Mouse (Mus musculus) gastrocnemius, adult 18-20 months (tissue): ENCODE measurements around the gene Eif6. TPM values are rescaled to one million over a fixed set of nuclear protein-coding genes. Genes with fewer than 3 reads are reported as not detected.
"Not testable (repeated sequence)": the region's sequence is repeated elsewhere in the genome, so short reads cannot be mapped to it uniquely, and the experiment has no call there.

Experiments
- DNase-seq: peaks from one replicate; pipeline ENCODE4 v3.0.0; 2021; ENCODE audit warnings: low spot score
- long read RNA-seq, 2 experiments: library from polyadenylated mRNA; stranded (forward); transcript quantifications; one replicate each; pipeline ENCODE4 v2.0.0; 2021
- total RNA-seq, 2 experiments: library from RNA; stranded (reverse); gene quantifications; 2 replicates each; pipeline ENCODE4 v1.2.3; 2021

Eif6 gene
- 10 to 100 TPM; 43.4 to 45.4 TPM for total RNA-seq
- long read RNA-seq, experiment 1, transcript Eif6-201 (6 exons, 1,500 nt), result major isoform, 69 of 72 reads
- long read RNA-seq, experiment 1, partial matches to known transcripts, result 2 of 72 reads
- long read RNA-seq, experiment 1, other reads (novel, unspliced or antisense), result 1 of 72 reads
- long read RNA-seq, experiment 2, transcript Eif6-201 (6 exons, 1,500 nt), result major isoform, 57 of 60 reads
- long read RNA-seq, experiment 2, partial matches to known transcripts, result 1 of 60 reads
- long read RNA-seq, experiment 2, other reads (novel, unspliced or antisense), result 2 of 60 reads

DNA sequence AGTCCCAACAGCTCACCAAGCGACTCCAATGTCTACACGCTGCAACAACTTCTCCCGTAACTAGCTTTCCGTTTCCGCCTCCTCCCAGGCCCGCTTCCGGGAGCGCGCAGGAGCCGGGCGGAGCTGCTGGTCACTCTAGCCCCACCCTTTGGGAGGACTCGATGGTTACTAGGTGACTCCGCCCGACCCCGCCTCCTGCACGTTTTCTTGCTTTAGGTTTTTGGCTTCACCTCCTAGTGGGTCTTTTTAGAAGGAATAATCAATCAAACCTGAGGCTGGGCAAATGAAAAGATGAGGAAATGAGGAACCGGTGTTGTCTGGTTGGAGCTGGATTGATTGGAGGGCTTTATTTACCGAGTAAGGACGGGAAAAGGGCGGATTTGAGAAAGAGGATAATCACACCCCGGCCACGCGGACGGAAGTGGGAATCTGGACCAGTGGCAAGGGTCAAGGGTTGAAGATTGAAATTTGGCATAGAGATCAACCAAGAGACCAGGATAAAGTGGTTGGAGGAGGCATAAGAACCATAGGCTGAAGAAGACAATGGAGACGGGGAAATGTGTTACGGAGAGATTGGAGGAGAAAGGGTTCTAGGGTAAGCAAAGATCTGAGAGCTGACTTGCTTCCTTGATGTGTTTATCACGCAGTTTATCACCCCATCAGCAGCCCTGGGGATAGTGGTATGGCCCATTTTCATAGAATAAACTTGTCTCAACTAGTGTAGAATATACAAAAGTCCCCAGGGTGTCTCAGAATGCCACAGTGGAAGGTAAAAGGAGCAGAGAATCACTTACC is at the start of gene Eif6:
TSS of gene Eif6 (minus strand) at position 296 of the 795 bp plus-strand sequence.
- peak; percentile 88 for DNase-seq

DNA sequence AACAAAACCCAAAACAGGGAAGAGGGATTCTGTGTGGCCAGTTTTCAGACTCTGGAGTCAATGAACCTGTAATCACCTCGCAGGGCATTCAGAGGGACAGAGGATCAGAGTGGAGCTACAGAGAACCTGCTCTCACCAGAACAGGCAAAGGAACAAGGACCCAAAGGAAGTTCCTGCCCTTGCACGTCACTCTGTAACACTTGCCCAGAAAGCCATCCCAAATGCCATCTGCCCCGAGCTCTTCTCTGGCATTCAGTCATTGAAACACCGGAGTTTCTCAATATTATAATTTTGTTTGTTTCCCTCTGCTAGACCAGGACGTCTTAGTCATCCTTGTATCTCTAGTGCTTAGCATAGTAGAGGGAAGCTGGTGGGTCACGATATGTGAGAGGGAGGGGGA is 46.9 kb upstream of the Eif6 start:
- no peak for DNase-seq

DNA sequence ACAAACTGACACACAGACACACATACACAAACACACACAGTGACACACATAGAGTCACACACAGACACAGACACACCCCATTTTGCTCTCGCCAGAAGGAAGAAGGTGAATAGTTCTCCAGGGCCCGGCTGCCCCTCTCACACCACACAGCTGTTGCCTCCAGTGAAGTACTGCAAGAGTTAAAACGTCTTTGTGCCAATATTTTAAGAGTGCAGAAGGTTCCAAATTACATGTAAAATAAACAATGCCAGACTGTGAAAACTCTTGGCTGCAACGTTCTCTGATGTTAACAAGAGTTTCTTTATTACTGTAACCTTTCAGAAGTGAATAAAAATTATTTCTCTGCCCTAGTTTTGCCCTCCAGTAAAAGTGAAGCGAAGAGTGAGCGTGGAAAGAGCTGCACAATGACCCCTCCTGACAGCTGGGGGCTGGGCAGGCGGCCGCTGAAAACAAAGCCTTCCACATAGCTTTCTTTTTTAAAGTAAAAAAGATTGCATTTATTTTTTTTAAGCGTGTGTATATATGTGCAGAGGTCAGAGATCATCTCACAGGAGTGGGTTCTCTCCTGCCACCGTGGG is 46.3 kb upstream of the Eif6 start:
- DNase-seq, result no peak

DNA sequence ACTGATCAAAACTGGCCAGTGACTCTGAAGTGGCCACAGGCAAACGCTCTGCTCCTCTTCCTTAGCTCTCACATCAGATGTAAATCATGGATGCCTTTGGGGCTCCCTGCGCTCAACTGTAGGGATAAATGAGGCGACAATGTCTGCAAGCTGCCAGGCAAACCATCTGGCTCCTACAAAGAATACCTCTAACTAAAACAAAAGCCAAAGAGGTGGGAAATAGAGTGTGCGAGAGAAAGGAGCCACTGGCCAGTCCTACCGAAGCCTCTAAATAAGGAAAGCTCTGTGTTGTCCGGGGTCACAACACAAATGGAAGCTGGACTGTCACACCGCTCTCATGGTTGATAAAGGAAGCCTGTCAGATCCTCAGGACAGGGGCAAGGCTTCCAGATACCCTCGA is 45.8 kb upstream of the Eif6 start:
- DNase-seq, result no peak

DNA sequence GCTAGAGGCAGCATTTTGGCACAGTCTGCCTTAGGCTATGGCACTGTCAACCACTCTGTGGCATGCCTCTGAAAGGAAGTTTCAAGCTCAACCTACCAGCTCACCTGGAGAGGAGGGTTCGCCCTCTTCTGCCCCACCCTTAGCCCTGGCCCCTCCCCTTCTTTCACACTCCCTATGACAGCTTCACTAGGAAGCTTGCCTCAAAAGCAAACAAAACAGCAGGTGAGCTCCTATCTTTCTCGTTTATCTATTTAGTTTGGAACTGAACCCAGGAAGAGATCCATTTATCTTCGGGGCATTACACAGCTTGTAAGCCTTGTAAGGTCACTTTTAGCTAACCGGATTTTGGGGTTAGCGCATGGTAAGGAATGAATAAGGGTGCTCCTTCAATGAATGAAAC is 43.0 kb upstream of the Eif6 start:
- DNase-seq, result no peak

DNA sequence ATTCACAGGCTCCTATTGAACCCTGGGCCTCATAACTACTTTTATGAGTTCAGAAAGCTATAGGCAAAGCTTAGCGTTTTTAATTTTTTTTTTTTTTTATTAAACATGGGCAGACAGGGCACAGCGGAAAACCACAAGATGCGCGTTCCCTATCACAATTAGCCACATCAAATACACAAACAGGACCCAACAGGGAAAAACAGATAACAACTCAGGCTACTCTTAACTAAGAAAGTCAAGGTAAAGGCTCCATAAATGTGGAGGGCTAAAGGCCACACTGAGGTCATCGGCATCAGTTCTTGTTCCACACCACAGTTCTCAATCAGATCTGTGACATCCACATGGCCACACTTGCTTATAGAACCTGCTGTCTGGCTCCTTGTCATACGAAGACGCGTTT is 41.6 kb upstream of the Eif6 start:
- DNase-seq, result no peak

DNA sequence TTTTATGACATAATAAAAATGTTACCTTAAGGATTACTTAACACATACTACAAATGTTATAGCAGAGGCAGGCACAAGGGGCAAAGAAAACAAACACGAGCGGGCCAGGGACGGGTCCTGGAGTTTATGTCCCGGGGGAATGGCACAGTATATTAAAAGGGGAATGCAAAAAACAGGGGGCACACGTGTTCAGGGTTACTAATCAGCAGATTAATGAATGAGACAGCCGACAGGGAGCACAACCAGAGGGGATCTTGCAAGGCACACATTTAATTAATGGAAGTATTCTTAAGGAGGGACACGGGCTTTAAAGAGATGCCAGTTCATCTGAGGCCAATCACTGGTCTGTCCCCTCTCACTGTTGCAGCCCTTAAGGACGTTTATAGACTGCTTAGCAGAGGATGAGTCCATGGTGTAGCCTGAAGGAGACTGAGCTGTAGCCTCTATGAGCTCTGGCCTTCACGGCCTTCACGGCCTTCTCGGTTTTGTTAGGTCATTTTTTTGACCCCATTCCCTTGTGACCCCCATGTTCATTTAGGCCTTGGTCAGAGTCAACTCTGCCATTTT is 36.7 kb upstream of the Eif6 start:
- no peak for DNase-seq

DNA sequence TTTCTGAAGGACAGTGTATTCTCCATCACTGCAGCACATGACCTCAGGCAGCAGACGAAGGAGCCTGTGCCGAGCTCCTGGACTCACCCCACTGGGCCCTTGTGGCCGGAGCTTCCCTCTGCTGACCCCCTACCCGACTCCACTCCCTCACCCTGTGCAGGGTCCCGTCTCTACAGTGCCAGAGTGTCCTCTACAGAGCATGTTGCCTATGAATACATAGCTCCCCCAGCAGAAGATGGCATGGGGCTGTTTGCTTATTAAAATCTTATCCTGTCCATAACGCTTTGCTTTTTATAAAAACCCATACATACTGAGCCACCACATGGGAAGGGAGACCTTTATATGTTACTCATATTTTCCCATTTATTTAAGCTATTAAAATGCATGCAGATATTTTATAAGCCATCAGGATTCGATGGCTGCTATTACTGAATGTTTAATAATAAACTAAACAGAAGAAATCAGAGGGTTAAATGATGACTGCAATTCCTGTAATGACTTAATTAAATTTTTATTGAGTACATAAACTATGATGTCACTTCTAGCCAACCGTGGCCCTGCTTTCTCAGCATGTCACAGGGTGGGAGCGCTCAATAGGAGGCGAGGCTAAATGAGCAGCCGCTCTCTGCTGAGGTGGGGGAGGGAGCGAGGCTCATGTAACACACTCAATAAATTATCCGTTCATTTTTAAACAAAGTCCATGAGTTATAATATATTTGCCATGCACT is 36.0 kb upstream of the Eif6 start:
- no peak for DNase-seq

DNA sequence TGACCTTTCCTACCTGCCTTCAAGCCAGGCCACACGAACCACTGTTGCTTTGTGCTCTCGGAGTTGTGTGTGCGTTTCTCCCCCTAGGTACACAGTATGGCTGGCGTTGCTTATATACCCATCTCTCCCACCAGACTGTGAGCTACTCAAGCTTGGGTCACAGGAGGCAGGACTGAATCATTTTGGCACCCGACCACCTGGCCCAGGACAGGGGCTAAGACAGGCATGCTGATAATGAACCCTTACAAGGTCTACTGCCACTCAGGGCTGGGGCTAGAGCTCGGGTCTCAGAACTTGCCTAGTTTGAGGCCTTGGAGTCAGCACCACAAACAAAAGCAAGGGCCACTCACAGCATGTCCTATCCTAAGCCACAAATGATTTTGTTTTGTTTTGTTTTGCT is 34.9 kb upstream of the Eif6 start:
- DNase-seq, result no peak

DNA sequence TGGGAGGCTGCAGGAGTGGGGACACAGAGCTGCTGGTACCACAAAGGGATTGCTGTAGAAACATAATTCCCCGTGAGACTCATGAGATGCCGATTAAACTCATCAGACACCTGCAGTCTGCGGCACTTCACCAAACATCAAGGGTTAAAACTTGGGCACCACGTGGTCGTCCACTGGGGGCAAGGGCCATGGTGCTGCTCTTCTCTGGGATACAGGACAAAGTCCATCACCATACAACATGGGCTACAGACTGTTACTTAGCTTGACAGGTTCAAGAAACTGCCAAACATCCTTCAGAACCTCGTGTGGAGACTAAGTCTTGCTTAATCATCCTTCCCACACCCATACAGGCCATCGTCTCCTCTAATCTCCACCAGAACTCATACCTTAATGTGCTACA is 33.4 kb upstream of the Eif6 start:
- DNase-seq, result no peak

DNA sequence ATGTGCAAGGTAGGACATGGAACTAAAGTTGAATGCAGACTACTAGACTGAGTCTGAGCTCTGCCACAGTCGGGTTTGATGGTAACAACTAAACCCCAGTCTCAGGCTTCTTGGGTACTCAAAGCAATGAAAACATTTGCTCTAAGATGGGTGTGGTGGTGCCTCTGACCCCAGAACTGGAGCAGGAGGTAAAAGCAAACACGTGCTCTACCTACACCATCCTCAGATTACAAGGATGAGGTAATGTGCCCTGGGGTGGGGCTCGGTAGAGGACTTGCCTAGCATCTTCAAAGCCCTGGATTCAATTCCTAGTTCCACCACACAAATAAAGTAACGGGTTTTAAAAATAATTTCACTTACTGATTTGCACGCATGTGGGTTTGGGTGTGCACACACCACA is 25.8 kb upstream of the Eif6 start:
- DNase-seq, result no peak

DNA sequence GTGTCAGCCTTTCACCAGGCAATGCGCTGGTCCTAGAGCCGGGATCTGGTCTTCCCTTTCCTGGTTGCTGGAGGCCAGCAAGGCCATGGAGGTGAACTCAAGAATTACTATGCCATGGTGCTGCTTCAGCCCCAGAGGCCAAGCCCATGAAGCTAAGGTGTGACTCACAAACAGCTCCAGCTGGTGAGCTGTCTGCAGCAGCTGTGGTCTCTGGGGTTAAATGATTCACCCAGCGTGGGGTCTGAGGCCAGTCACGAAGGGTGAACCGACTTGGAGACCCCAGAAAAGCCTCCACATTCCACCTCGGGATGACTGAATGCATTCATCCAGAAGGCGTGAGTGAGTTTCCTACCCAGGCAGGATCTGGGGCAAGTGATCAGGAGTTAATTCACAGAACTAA is 23.4 kb upstream of the Eif6 start:
- no peak for DNase-seq

DNA sequence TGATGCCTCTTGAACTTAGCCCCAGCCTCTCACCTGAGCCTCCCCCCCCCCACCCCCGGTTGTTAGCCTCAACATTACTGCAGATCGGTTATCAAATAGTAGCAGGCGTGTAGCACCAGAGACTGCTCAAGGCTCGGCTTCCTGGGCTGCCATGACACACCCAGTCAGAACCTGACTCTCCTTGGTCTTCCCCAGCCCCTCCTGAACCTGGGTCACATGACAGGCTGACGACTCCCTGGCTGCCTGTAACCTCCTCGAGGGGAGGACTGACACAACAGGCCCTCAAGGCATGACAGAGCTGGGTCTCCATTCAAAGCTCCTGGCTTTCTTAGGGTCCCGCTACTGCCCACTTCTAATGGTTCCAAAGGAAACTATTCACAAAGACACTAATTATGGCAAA is 22.7 kb upstream of the Eif6 start:
- no peak for DNase-seq

DNA sequence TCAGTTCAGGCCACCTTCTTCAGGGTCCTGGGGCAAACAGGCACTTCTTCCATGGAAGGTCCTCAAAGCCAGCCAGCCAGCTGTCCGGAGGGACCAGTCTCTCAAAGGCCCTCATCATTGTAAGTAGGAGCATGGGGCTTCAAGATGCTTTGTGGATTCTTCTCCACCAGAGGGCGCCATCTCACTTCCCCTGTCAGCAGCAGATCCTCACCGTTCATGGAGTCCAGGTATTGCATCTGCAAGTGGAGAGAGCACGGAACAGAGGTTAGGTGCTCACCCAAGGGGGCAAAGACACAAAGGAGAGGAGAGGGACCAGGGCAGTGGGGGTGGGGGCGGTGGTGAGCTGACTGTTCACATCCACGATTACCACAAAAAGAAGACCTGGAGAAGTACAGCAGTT is 21.6 kb upstream of the Eif6 start:
- peak; percentile 81 for DNase-seq

DNA sequence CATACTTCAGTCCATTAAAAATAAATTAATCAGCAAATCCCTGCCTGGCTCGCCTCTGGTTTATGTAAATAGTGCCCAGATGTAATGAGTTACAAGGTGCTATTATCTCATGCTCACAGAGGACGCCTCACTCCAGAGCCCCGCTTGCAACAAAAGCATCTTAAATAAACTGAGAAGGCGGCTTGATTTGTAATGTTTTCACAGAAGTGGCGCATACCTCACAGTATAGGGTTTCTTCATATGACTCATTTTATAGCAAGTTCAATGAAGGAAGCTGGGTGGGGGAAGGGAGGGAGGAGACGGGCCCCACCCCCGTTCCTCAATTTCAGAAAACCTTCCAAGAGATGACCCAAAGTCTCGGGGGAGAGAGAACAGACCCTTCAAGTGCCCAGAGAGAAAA is 20.2 kb upstream of the Eif6 start:
- DNase-seq, result no peak

DNA sequence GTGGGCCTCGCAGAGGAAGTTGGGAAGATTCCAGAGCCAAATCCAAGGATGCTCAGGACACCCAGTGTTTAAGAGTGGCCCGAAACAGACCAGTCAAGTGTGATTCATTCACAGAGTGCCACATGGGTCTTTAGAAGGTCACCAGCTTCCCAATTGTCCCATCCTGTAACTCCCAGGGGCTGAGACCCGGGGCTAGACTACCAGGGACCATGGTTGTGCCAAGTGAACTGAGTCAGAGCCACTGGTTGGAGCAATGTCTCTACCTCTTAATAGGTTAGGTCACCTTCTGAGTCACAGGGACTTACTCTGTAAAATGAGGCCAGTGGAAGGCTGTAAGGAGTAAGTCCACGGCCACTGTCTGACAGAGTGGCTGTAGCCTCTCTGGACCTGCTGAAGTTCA is 12.2 kb upstream of the Eif6 start:
- no peak for DNase-seq

DNA sequence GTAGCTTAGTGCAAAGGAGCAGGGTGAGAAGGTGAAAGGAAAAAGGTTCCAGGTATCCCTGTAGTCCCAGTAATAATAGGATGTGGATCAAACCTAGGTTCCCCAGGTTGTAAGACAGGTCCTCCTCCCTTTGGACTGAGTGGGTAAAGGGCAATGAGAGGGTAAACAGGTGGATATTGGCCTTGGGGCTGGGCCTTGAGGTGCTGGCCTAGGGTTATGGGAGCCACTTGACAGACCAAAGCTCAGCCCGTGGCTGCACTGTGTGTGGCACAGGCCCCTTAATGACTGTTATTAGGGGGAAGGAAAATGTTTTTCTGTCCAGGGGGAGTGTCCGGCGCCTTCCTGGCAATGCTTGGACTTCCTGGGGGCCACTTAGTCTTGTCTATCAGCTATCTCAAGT is 11.2 kb upstream of the Eif6 start:
- DNase-seq, result no peak

DNA sequence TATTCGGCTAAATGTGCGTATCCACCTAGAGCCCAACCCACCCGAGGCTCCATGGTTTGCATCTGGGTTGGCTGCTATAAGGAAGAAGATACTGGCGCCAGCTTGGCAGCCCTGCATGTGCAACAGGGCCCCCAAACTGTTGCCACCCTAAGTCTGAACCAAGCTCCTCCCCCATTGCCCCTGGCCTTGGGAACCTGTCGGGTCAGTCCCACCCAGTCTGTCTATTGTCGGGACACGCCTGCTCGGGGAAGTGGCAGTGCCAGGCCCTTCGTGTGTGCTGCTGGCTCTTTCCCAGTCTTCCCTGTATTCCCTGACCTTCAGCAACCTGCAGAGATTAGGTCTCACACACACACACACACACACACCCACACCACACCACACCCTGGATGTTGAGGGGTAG is 8.0 kb upstream of the Eif6 start, which contains the start of gene Fam83c:
TSS of gene Fam83c (minus strand) at position 123 of the 400 bp plus-strand sequence.
- no peak for DNase-seq

DNA sequence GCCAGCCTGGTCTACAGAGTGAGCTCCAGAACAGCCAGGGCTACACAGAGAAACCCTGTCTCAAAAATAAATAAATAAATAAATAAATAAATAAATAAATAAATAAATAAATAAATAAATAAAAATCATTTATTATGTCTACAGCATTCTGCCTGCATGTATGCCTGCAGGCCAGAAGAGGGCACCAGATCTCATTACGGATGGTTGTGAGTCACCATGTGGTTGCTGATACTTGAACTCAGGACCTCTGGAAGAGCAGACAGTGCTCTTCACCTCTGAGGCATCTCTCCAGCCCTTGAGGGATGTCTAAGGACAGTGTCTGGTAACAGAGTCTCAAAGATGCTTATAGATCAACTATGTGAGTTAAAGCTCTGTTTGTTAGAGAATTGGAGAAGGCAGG is 5.4 kb upstream of the Eif6 start:
- not testable (repeated sequence) for DNase-seq

DNA sequence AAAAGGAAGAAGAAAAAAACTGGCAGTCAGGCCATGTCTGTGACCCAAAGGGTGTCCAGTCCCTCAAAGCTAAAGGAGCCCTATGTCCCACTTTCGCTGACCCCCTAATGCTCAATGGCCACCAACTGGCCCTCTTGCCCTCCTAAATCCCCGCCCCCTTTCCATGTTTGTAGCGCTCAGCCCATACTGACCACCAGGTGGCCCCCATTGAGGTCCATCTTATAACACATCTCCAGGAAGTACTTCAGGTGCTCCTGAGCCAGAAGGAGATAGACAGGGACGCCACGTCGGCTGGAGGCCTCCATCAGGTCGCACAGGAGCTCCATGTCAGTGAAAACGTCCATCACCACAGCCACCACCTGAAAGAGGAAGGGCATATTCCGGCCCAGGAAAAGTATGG is 4.6 kb upstream of the Eif6 start:
- DNase-seq, result no peak

DNA sequence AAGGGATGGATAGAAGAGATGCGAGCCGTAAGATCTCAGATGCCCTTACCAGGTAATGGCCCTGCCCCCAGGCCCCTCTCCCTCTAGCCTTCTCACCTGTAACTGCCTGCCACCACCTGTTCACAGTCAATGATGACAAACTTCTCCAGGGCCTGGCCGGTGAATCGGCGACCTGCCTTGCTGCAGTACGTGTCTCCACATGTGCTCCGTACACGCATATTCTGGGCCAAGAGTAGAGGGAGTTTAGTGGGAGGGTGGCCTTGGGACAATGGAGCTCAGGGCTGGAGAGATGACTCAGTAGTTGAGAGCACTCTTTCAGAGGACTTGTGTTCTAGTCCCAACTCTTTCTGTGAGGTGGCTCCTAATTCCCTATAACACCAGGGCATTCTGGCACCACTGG is 4.1 kb upstream of the Eif6 start:
- no peak for DNase-seq
